Mouse (Mus musculus) cerebellum, adult 11 months (tissue): ENCODE results near the gene Jade3.
A peak's percentile ranks its signal among the peaks of the same experiment; 100 is the strongest.
"Not testable (repeated sequence)": the region's sequence is repeated elsewhere in the genome, so short reads cannot be mapped to it uniquely, and the experiment has no call there.

ENCODE experiments used
- DNase-seq: peaks from one replicate; pipeline ENCODE4 v3.0.0; 2022

Jade3 gene

DNA sequence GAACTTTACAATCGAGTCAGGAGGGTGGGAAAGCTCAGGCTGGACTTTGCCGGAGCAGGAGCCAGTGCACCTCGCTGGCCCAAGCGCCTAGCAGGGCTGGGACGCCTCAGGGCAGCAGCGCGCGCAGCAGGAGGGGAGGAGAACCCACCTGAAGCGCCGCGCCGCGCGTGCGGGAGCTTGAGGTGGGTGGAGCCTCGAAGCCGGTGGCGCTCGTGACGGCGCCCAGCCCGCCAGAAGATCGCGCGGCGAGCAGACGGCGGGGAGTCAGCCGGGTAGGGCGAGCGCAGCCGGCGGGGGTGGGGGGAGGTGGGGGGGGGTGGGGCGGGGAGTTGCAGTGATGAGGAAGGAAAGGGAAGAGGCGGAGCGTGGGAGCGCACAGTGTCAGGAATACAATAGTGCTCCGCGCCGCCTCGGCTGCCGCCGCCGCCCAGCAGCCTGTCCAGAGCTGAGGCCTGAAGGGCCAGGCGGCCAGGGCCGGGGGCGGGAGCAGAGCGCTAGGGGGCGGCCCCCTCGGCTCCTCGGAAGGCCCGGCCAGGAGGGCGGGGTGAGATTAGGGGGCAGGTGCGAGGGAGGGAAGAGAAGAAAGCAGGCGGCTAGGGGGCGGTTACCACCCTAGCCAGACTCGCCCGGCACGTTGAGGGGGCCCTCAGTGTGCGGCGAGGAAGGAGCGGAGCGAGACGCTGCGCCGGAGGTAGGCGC, at the start of gene Jade3:
Gene Jade3 (plus strand): TSS at position 549 of the 699 bp plus-strand sequence.
- peak; percentile 62 for DNase-seq

DNA sequence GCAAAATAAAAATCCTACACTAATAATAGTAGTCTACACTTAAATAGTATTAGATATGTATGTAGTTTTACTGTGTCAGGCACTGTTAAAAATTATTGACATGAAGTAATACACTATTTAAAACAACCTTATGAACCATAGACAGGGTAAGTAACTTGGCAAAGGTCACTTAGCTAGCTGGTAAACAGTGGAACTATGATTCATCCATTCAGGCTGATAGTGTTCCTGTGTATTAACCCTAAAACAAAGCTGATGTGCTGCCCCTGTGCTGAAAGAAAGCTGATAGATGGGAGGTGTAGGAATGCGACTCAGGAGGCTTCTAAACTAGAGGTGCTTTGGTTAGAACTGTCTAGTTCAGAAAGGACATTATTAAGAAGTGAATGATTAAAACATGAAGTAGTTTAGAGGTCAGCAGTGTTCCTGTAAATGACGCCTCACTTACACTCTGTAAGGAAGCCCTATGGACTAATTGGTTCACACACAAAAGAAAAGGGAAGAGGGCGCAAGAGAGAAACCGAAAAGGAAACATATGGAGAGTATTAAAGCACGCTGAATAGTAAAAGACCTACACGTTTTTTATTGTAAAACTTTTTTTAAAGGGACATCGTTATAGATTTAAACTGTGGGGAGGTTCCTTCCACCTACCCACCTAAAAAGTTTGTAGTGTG, 46.0 kb upstream of the Jade3 start:
- no peak for DNase-seq

DNA sequence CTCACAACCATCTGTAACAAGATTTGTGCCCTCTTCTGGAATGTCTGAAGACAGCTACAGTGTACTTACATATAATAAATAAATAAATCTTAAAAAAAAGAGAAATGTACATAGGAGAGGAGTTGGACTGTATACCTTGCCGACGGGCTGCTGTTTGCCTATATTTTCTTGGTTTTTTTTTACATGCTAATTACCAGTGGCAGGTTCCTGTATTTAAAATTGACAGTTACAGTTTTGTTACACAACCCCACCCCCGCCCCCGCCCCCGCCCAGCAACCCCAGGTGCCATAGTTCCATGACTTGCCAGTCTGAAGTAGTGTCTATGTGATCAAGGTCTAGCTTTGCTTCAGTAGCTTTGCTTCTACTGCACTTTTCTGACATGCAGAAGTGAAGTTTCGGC, 43.2 kb upstream of the Jade3 start:
- DNase-seq = no peak

- DNase-seq = no peak
Observed at GRCm38 (mm10) chrX:20387006-20387405, 38.5 kb upstream of the Jade3 start.

DNA sequence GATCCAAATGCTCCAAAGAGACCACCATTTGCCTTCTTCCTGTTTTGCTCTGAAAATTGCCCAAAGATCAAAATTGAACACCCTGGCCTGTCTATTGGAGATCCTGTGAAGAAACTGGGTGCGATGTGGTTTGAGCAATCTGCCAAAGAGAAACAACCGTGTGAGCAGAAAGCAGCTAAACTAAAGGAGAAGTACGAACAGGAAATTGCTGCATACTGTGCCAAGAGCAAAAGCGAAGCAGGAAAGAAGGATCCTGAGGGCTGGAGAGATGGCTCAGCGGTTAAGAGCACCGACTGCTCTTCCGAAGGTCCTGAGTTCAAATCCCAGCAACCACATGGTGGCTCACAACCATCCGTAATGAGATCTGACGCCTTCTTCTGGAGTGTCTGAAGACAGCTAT, 33.5 kb upstream of the Jade3 start:
- not testable (repeated sequence) for DNase-seq

- no peak for DNase-seq
Observed at GRCm38 (mm10) chrX:20392942-20393341, 32.5 kb upstream of the Jade3 start.

DNA sequence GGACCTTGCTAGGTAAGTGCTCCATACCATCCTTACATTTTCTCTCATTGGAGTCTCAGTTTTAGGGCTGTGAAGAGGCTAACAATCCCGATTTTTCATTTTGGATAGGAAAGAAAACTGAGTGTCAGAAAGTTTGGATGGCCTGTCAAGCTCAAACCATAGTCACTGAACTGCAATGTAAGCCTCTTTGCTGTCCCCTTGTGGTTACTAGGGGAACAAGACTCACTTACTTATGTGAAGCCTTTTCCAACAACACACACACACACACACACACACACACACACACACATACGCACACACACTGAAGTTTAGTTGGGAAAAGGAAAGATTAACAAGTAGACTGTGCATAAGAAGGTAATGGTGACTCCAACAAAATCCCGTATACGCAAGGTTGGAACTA, 21.4 kb upstream of the Jade3 start:
- DNase-seq = no peak

DNA sequence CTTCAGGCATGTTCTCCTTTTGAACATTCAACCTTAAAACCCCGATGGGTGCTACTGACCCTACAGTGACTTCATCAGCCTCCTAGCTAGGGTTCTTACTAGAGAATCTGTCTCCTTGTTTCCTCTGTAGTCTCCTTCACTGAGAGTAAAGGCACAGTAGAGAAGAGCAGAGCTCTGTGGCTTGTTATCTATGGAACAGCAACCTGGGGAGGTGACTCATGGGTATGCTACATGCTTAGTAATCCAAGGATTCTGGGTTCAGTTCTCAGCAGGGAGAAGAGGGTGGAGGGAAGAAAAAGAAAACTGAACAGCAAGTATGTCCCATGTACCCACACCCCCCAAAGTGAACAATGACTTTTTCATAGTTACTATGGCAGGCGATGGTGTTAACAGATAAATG, 18.6 kb upstream of the Jade3 start:
- no peak for DNase-seq

- no peak for DNase-seq
Observed at GRCm38 (mm10) chrX:20407676-20408075, 17.8 kb upstream of the Jade3 start.

- no peak for DNase-seq
Observed at GRCm38 (mm10) chrX:20411382-20411781, 14.1 kb upstream of the Jade3 start.

GRCm38 (mm10) chrX:20412221-20412620, 13.3 kb upstream of the Jade3 start:
- no peak for DNase-seq

DNA sequence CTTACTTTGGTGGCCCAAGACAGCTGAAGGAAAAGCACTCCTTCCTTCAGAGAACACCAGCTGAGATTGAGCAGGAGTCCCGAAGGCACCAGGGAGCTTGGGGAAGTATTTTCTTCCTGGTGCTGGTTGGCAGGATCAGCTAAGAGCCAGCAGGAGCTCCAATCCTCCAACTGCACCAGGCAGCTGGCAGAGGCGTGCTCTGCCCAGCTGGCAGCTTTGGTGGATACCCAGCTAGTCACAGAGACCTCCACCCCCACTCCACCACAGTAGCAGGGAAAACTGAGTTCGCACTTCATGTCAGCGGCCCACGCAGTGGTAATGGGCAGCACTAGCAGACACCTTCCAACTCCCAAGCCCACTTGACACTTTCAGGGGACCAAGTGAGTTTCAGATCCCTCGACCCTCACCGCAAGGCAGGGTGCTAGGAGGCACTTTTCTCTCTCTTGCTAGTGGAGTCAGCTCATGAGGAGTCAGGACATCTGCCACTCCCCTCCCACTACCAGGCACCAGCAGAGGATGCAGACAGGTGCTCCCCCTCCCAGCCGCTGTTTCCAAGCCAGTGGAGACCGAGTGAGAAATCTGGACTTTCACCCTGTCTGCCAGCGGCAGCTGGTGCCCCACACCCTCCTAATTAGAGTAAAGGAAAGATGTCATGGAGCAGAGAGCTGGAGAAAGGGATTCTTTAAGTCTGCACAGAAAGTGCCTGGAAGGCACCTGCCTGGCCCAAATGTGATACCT, 10.4 kb upstream of the Jade3 start:
- no peak for DNase-seq

- no peak for DNase-seq
Observed at GRCm38 (mm10) chrX:20418461-20418860, 7.0 kb upstream of the Jade3 start.

DNA sequence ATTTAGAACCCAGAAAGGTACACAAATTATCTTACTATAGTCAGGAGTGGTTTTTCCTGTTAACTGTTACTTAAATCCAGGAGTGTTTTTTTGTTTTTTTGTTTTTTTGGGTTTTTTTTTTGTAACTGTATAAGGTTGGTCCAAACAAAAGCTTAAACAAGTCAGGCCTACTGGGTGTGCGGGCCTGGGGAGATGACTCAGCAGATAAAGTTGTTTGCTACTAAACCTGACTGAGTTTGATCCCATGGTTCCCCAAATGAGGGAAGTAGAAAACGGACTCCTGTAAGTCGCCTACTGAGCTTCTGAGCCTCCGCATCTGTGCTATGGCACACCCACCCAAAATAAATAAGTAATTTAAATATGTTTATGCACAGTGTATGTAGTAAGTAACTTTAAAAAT, 6.0 kb upstream of the Jade3 start:
- DNase-seq = no peak

DNA sequence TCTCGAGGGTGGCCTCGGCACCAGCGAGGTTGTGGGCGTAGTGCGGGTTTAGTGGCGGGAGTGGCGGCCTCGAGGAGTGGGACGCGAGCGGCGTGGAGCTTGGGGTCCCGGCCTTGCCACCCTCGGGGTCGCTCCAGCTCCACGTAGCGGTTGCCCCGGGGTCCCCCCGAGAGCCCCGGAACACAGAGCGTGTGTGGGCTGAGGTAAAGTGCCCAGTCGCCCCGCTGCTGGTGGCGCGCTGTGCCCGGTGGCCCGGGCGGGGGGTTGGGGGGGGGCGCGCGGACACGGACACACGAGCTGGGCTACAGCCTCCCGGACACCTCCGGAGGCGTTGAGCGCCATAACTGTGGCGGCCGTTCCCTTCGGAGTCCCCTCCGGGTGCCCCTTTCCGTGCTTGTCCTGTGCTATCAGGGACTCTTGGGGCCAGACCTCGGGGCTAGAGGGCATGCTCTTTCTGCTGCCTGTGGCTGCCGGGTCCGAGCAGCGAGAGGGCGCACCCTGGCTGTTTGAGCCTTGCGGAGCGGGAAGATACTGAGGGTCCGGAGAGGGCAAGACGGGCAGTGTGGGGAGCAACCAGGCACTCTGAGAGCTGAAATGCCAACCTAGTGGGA, 456 bp downstream of the Jade3 start:
- DNase-seq = peak; percentile 17

DNA sequence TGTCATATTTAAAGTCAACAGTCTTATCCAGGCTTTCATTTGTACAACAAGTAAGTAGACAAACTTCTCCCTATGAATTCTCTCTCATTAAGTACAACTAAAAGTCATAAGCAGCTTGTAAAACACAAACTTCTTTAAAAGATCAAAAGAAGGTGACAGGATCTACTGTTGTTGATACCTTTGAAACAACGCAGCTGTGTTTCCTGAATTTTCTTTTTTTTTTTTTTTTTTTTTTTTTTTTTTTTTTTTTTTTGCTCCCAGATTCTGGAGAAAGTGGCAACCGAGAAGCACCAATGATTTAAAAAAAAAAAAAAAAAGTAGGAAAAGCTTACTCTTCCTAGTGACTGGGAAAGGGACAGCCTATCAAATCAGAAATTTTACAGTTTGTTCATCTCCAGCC, 57.7 kb downstream of the Jade3 start:
- no peak for DNase-seq

DNA sequence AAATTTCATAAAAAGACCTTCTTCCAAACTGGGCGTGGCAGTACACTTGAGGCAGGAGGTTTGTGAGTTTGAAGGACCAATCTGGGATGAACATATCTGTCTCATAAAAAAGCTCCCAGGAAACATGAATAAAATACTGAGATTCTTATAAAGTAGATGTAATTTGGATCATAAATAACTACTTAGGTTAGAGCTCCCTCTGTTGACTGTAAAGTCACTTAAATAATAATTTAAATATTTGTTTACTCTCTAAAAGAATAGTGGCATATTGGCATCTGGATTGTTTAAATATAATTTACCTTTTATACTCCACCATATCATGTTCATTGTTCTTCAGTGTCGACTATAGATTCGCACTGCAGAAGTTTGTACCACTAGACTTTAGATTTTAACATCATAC, 72.2 kb downstream of the Jade3 start:
- no peak for DNase-seq

DNA sequence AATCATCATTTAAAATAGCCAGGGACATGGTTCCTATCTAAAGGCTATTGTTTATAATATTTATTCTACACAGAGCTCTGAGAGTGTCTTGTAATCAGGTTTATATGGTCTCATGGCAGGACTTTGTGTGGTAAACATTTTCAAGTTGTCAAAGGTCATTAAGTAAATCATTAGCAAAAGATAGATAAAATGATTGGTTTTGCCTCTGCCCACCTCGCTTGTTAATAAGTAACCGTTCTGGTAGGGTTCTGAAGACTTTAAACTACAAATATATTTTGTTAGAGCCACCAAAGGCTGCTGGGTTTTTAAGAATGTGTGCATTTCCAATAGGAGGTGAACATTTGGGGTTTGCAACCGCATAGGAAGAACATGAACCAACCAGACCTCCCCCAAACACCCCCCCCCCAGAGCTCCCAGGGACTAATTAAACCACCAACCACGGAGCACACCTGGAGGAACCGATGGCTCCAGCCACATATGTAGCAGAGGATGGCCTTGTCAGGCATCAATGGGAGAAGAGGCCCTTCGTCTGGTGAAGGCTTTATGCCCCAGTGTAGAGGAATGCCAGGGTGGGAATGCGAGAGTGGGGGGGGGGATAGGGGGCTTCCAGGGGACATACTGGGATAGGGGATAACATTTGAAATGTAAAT, 94.9 kb downstream of the Jade3 start:
- no peak for DNase-seq

- DNase-seq = no peak
Observed at GRCm38 (mm10) chrX:20521578-20521977, 96.1 kb downstream of the Jade3 start.

GRCm38 (mm10) chrX:20532621-20533020, 107.1 kb downstream of the Jade3 start:
- no peak for DNase-seq

- DNase-seq = no peak
Observed at GRCm38 (mm10) chrX:20543867-20544266, 118.4 kb downstream of the Jade3 start.

DNA sequence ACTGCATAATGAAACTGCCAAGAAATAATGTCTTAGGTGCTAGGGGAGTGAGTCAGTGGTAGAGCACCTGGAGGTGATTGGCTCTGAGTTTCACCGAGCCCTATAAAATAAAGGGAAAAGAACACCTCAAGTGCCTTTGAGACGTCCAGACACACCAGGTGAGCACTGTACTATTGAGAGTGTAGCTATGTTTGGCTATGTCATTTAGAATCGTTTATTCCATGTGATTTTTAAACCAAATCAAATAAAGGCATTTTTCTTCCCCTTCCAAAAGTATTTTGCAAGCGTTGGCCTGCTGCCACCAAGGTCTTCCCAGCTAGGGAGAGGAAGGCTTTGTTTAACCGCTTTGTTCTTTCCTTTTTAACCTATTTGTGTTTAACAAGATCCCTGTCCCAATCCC, 122.1 kb downstream of the Jade3 start:
- no peak for DNase-seq
